Comparison of ENCODE assay signal across 27 mouse cellular contexts in the genomic region with DNA sequence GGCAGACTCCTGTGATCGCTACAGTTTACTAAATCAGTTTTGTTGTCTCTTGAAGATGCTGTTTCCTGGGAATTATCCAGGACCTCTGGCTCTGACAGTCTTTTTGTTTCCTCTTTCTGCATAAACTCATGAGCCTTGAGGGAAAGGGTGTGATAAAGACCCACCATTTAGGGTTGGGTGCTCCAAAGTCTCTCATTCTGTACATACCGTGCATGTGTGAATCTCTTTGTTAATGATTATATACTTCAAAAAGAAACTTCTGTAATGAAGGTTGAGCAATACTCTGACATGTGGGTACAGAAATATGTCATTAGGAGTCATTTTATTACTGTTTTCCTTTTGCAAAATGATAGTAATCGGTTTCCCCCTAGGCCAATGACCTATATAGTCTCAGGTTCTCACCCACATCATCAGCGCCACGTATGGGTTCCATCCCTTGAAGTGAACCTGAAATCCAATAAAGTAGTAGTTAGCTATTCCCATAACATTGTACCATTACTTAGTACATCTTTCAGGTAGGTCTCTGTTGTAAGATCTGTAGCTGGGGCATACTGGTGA. TPM values are rescaled to one million over a fixed set of nuclear protein-coding genes. Genes with fewer than 3 reads are reported as not detected.
"Had no signal": no experiment of that assay in that cellular context is flagged by ENCODE, and none has a peak within 500 bp of the region (broad histone marks: within the 10 kb centered on the region; RNA-seq: fewer than 3 reads in every experiment).

No protein-coding gene starts in this region.

- H3K27me3 ChIP-seq: heart, embryonic 12.5 days; hindbrain, embryonic 12.5 days; kidney, embryonic 15.5 days; limb, embryonic 12.5 days; liver, embryonic 13.5 days; liver, embryonic 15.5 days had no signal

- H3K4me2 ChIP-seq: heart, embryonic 12.5 days; hindbrain, embryonic 12.5 days; hindbrain, embryonic 14.5 days; kidney, embryonic 15.5 days; limb, embryonic 12.5 days; liver, embryonic 11.5 days; liver, embryonic 13.5 days; liver, embryonic 15.5 days had no signal

- ATAC-seq: hindbrain, embryonic 16.5 days; inflammation-experienced regulatory T-cells, adult 6 months had no signal

- H3K36me3 ChIP-seq: heart, embryonic 10.5 days; heart, embryonic 12.5 days; hindbrain, embryonic 10.5 days; hindbrain, embryonic 12.5 days; kidney, embryonic 15.5 days; limb, embryonic 10.5 days; limb, embryonic 12.5 days; liver, embryonic 13.5 days; liver, embryonic 15.5 days had no signal

- H3K9me3 ChIP-seq: heart, embryonic 10.5 days; heart, embryonic 12.5 days; hindbrain, embryonic 12.5 days; kidney, embryonic 15.5 days; limb, embryonic 10.5 days; limb, embryonic 12.5 days; liver, embryonic 13.5 days; liver, embryonic 15.5 days had no signal

- H3K27ac ChIP-seq: gastrocnemius, adult 2 months; heart, embryonic 10.5 days; hindbrain, embryonic 10.5 days; hindbrain, embryonic 12.5 days; hindbrain, embryonic 14.5 days; kidney, embryonic 15.5 days; kidney, postnatal 0 days; limb, embryonic 10.5 days; limb, embryonic 12.5 days; liver, embryonic 13.5 days; liver, embryonic 15.5 days had no signal

- H3K9ac ChIP-seq: heart, embryonic 12.5 days; hindbrain, embryonic 12.5 days; hindbrain, embryonic 14.5 days; kidney, embryonic 15.5 days; limb, embryonic 12.5 days; liver, embryonic 13.5 days; liver, embryonic 15.5 days had no signal

- H3K4me3 ChIP-seq: gastrocnemius, adult 2 months; heart, embryonic 10.5 days; heart, embryonic 12.5 days; hindbrain, embryonic 10.5 days; hindbrain, embryonic 12.5 days; kidney, embryonic 15.5 days; limb, embryonic 10.5 days; limb, embryonic 12.5 days; liver, embryonic 13.5 days; liver, embryonic 15.5 days had no signal

- DNase-seq: gastrocnemius, adult 2 months; gastrocnemius, postnatal 10 days; gastrocnemius, postnatal 25 days; heart, postnatal 10 days; heart, postnatal 4 days; kidney, adult 11 months; kidney, adult 2 months; kidney, adult 9 months; kidney, postnatal 14 days; kidney, postnatal 36 days; layer of hippocampus, adult 9-11 months; layer of hippocampus, postnatal 36 days; liver; liver, embryonic 13.5 days had no signal

- H3K4me1 ChIP-seq: heart, embryonic 12.5 days; kidney, embryonic 15.5 days; limb, embryonic 10.5 days; limb, embryonic 12.5 days; liver, embryonic 13.5 days; liver, embryonic 15.5 days had no signal

RNA-seq across cellular contexts. Expression of gene Kif21a, which starts 58.4 kb away (rescaled TPM):
- polyA plus RNA-seq: inflammation-experienced regulatory T-cells, adult 6 months had no signal
